Mouse (Mus musculus) liver, postnatal 0 days (tissue): ENCODE data around the gene Map1b. TPM values are rescaled to one million over a fixed set of nuclear protein-coding genes. Genes with fewer than 3 reads are reported as not detected.
A peak's percentile ranks its signal among the peaks of the same experiment; 100 is the strongest.

ENCODE experiments used
- ATAC-seq: fragments of 200-750 bp; cut with Nextera tagmentation; 2 replicates; pipeline ENCODE4 v1.8.0; 2017; ENCODE audit warnings: mild to moderate bottlenecking, moderate library complexity
- DNase-seq: peaks from one replicate; pipeline ENCODE4 v3.0.0-alpha.2; 2016
- H3K27ac ChIP-seq: fragments of 300-500 bp; sonication (generic); 2 replicates; pipeline ENCODE4 v1.5.1; 2014; ENCODE audit warnings: antibody characterized with exemption, moderate library complexity, mild to moderate bottlenecking, low read depth
- H3K27me3 ChIP-seq: fragments of 300-500 bp; sonication (generic); 2 replicates; pipeline ENCODE4 v1.6.1; 2014; ENCODE audit warnings: low read length, control low read depth, mixed read lengths; ENCODE audit not compliant: insufficient read depth
- H3K36me3 ChIP-seq: fragments of 300-500 bp; sonication (generic); replicated peaks from 2 replicates; pipeline ENCODE4 v1.6.1; 2014; ENCODE audit warnings: mild to moderate bottlenecking, control low read depth, low read length, moderate library complexity, mixed read lengths; ENCODE audit not compliant: insufficient read depth
- H3K4me1 ChIP-seq: fragments of 300-500 bp; sonication (generic); 2 replicates; pipeline ENCODE4 v1.6.1; 2014; ENCODE audit warnings: antibody characterized with exemption, mild to moderate bottlenecking, control low read depth; ENCODE audit not compliant: insufficient read depth
- H3K4me2 ChIP-seq: fragments of 300-500 bp; sonication (generic); 2 replicates; pipeline ENCODE4 v1.6.1; 2014; ENCODE audit warnings: low read depth, mild to moderate bottlenecking, low read length, moderate library complexity, mixed read lengths
- H3K4me3 ChIP-seq: fragments of 300-500 bp; sonication (generic); 2 replicates; pipeline ENCODE4 v1.5.1; 2014; ENCODE audit warnings: low read depth, low read length
- H3K9ac ChIP-seq: fragments of 300-500 bp; sonication (generic); replicated peaks from 2 replicates; pipeline ENCODE4 v1.6.1; 2014; ENCODE audit warnings: mild to moderate bottlenecking, moderate library complexity
- H3K9me3 ChIP-seq: fragments of 300-500 bp; sonication (generic); 2 replicates; pipeline ENCODE4 v1.6.1; 2016; ENCODE audit warnings: mild to moderate bottlenecking, control low read depth, low read length, mixed read lengths
- CTCF ChIP-seq: sonication (generic); IDR thresholded peaks from 2 replicates; pipeline ENCODE4 v1.5.1; 2016; ENCODE audit warnings: antibody characterized with exemption, low read depth
- EP300 ChIP-seq: IDR thresholded peaks from 2 replicates; pipeline ENCODE4 v1.6.1; 2016; ENCODE audit warnings: antibody characterized with exemption, low read depth, mild to moderate bottlenecking
- WGBS: fragments of 180-500 bp; shearing (Covaris S2); extraction: QIAGEN DNeasy Blood & Tissue Kit; methylation state at CpG from one replicate; pipeline ENCODE4 v1.1.7; 2014; ENCODE audit not compliant: insufficient replicate concordance; 5-methylcytosine and 5-hydroxymethylcytosine counted together
- polyA plus RNA-seq: library from polyadenylated mRNA; unstranded; fragments of >200 nt; fragmentation: Nextera tagmentation; extraction: Ambion mirVana; gene quantifications from 2 replicates; pipeline ENCODE4 v1.2.1, GENCODE M21; 2015

The Map1b gene
- polyA plus RNA-seq, 1 experiment from 2014 or later: 1.2 TPM

GRCm38 (mm10) chr13:99386341-99386740 lies 130.0 kb downstream of the Map1b start:
- H3K9ac ChIP-seq: no peak overlapping the region
- H3K4me3 ChIP-seq: no peak overlapping the region
- no peaks in the 10 kb centered on the region for H3K36me3 ChIP-seq
- no peaks in the 10 kb centered on the region for H3K4me1 ChIP-seq
- TF ChIP-seq CTCF (no peak), EP300 (no peak)
- H3K4me2 ChIP-seq: no peak overlapping the region
- H3K27ac ChIP-seq: no peak overlapping the region
- DNase-seq (no peak), ATAC-seq (no peak)
- H3K9me3 ChIP-seq: no peaks in the 10 kb centered on the region
- no peaks in the 10 kb centered on the region for H3K27me3 ChIP-seq
- WGBS: 73% methylated on average over 7 of the region's 7 CpGs

GRCm38 (mm10) chr13:99385911-99386310 lies 130.4 kb downstream of the Map1b start:
- H3K27me3 ChIP-seq: no peaks in the 10 kb centered on the region
- no peak for DNase-seq
- 85% methylated on average over 6 of the region's 6 CpGs for WGBS
- no peak overlapping the region for H3K9ac ChIP-seq
- ATAC-seq: no peak
- TF ChIP-seq CTCF (no peak), EP300 (no peak)
- no peak overlapping the region for H3K4me2 ChIP-seq
- H3K9me3 ChIP-seq: no peaks in the 10 kb centered on the region
- no peaks in the 10 kb centered on the region for H3K36me3 ChIP-seq
- H3K27ac ChIP-seq: no peak overlapping the region
- no peaks in the 10 kb centered on the region for H3K4me1 ChIP-seq
- no peak overlapping the region for H3K4me3 ChIP-seq

- no peak overlapping the region for H3K9ac ChIP-seq
- no peak overlapping the region for H3K4me2 ChIP-seq
- WGBS: 70% methylated on average over 7 of the region's 7 CpGs
- H3K9me3 ChIP-seq: no peaks in the 10 kb centered on the region
- no peaks in the 10 kb centered on the region for H3K4me1 ChIP-seq
- ATAC-seq (no peak), DNase-seq (no peak)
- H3K4me3 ChIP-seq: no peak overlapping the region
- no peaks in the 10 kb centered on the region for H3K36me3 ChIP-seq
- no peak overlapping the region for H3K27ac ChIP-seq
- no peaks in the 10 kb centered on the region for H3K27me3 ChIP-seq
- no peak for TF ChIP-seq CTCF
- no peak for TF ChIP-seq EP300
Observed at GRCm38 (mm10) chr13:99384555-99385203, 131.7 kb downstream of the Map1b start.

GRCm38 (mm10) chr13:99382373-99382772 lies 134.0 kb downstream of the Map1b start:
- H3K4me1 ChIP-seq: no peaks in the 10 kb centered on the region
- no peaks in the 10 kb centered on the region for H3K9me3 ChIP-seq
- TF ChIP-seq EP300 (no peak), CTCF (no peak)
- no peak overlapping the region for H3K27ac ChIP-seq
- no peak for DNase-seq
- no peak for ATAC-seq
- 59% methylated on average over 6 of the region's 6 CpGs for WGBS
- no peaks in the 10 kb centered on the region for H3K36me3 ChIP-seq
- H3K9ac ChIP-seq: no peak overlapping the region
- no peak overlapping the region for H3K4me3 ChIP-seq
- H3K27me3 ChIP-seq: no peaks in the 10 kb centered on the region
- H3K4me2 ChIP-seq: no peak overlapping the region

GRCm38 (mm10) chr13:99378223-99378622 lies 138.1 kb downstream of the Map1b start:
- no peak overlapping the region for H3K4me2 ChIP-seq
- H3K9me3 ChIP-seq: no peaks in the 10 kb centered on the region
- no peak for ATAC-seq
- H3K27ac ChIP-seq: no peak overlapping the region
- no peaks in the 10 kb centered on the region for H3K4me1 ChIP-seq
- H3K36me3 ChIP-seq: no peaks in the 10 kb centered on the region
- H3K4me3 ChIP-seq: no peak overlapping the region
- H3K27me3 ChIP-seq: no peaks in the 10 kb centered on the region
- H3K9ac ChIP-seq: no peak overlapping the region
- no peak for DNase-seq
- TF ChIP-seq CTCF (no peak), EP300 (no peak)
- 88% methylated on average over 1 of the region's 1 CpGs for WGBS

GRCm38 (mm10) chr13:99377055-99377454 lies 139.3 kb downstream of the Map1b start:
- Histone ChIP-seq H3K4me2 (no peak overlapping the region), H3K27me3 (no peaks in the 10 kb centered on the region), H3K9ac (no peak overlapping the region), H3K36me3 (0 out of 2 replicates have a peak, but pooled peaks cover 1% of the 10 kb centered on the region), H3K27ac (no peak overlapping the region), H3K4me3 (no peak overlapping the region), H3K4me1 (no peaks in the 10 kb centered on the region), H3K9me3 (no peaks in the 10 kb centered on the region)
- WGBS: 60% methylated on average over 6 of the region's 6 CpGs
- DNase-seq (no peak), ATAC-seq (peak; percentile 71)
- no peak for TF ChIP-seq CTCF

GRCm38 (mm10) chr13:99375550-99375949 lies 140.8 kb downstream of the Map1b start:
- DNase-seq (peak; percentile 73), ATAC-seq (no peak)
- 0 out of 2 replicates have a peak, but pooled peaks cover 2% of the 10 kb centered on the region for H3K36me3 ChIP-seq
- no peaks in the 10 kb centered on the region for H3K4me1 ChIP-seq
- H3K9ac ChIP-seq: no peak overlapping the region
- H3K4me2 ChIP-seq: no peak overlapping the region
- 42% methylated on average over 6 of the region's 6 CpGs for WGBS
- no peaks in the 10 kb centered on the region for H3K27me3 ChIP-seq
- no peaks in the 10 kb centered on the region for H3K9me3 ChIP-seq
- H3K27ac ChIP-seq: no peak overlapping the region
- TF ChIP-seq CTCF (peak; percentile 88), EP300 (no peak)
- no peak overlapping the region for H3K4me3 ChIP-seq
